Mouse (Mus musculus) B cell, adult 62 days (primary cell): ENCODE data around the gene Ppp1r9a. TPM values are rescaled to one million over a fixed set of nuclear protein-coding genes. Genes with fewer than 3 reads are reported as not detected.

ENCODE experiments used
- total RNA-seq: library from RNA; stranded (reverse); gene quantifications from 4 replicates; pipeline ENCODE4 v1.2.4, GENCODE M21; 2023

Gene Ppp1r9a
- 0.12 to 0.38 TPM in 2 of 4 replicates, not detected in the others for total RNA-seq

DNA sequence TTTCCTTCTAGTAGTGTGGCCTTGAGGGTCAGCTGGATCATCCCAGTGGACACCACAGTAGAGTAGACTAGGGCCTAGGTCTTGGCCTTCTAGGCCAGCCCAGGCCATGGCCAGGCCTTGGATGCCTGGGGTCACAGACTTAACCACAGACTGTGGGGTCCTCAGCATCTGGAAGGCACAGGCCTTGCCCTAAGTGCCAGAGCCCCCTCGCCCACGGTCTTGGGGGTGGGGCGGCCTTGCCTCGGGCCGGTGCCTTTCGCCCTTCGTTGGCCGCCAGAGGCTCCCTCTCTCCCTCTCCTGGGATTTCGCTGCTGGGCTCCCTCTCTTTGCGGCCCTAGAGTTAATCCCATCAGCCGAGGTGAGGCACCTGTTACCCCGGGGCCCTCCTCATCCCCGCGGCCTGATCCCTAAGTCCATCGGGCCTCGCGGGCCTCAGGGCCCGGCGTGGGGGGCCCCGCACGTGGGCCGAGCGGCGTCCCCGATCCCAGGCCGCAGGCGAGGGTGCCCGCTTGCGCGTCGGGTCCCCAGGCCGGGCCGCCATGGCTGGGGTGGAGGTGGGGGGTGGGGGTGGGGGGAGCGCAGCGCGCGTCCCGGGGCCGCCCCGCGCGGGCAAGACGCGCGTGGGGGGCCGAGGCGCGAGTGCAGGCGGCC is at the start of gene Ppp1r9a:
Gene Ppp1r9a (plus strand): TSS at position 244 of the 651 bp plus-strand sequence.

DNA sequence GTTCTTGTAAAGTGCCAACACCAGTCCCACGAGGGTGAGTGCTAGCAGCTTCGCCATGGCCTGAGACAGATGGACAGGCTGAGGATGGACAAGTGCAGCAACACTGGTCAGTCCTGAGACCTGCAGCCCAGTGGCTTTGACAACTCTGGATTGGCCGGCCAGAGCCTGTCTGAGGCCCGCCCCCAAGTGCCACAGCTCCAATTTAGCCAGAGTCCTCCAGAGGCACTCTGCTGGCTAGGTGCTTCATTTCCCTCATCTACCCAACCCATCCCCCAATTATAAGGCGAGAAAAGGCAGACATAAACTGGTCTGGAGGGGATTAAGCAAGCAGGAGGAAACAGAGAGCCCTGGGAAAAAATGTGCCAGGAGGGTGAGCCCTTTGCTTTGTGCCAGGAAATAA is 291.0 kb downstream of the Ppp1r9a start, which contains the start of gene Pon1:
Gene Pon1 (minus strand): TSS at position 254 of the 400 bp plus-strand sequence.

Other genes starting within 250 kb of the Ppp1r9a start
- 0.69 to 1.4 TPM (median 0.79 TPM) in 4 replicates for gene Sgce, start 155.7 kb upstream of the Ppp1r9a start, total RNA-seq
- gene Peg10, start 155.6 kb upstream of the Ppp1r9a start, total RNA-seq: 0.37 to 0.60 TPM (median 0.45 TPM) in 4 replicates